Mouse (Mus musculus): ENCODE data around the gene Tuba3a. TPM values are rescaled to one million over a fixed set of nuclear protein-coding genes. Genes with fewer than 3 reads are reported as not detected.
"Not testable (repeated sequence)": the region's sequence is repeated elsewhere in the genome, so short reads cannot be mapped to it uniquely, and the experiment has no call there.

Gene Tuba3a
- polyA plus RNA-seq, 1 experiment from 2014 or later = 0.12 TPM

- no peaks in the 10 kb centered on the region for H3K27me3 ChIP-seq (ENCODE audit: poor library complexity, severe bottlenecking)
- no peak overlapping the region for H3K27ac ChIP-seq
- H3K4me1 ChIP-seq = no peaks in the 10 kb centered on the region
- no peak for DNase-seq (ENCODE audit: extremely low spot score, low spot score)
- no peaks in the 10 kb centered on the region for H3K9me3 ChIP-seq
- H3K36me3 ChIP-seq (replicated peaks) = peaks cover 8% of the 10 kb centered on the region; the same call in 1 of the 2 replicates
- 91% methylated on average over 24 of the region's 24 CpGs for WGBS
- H3K4me3 ChIP-seq = no peak overlapping the region
These were observed 16.6 kb upstream of the Tuba3a start for GRCm38 (mm10) chr6:125302231-125302982.

GRCm38 (mm10) chr6:125300982-125301381 is 15.1 kb upstream of the Tuba3a start:
- WGBS = 66% methylated on average over 1 of the region's 1 CpGs
- Histone ChIP-seq H3K27me3 (ENCODE audit: poor library complexity, severe bottlenecking) (no peaks in the 10 kb centered on the region), H3K9me3 (no peaks in the 10 kb centered on the region), H3K27ac (no peak overlapping the region), H3K4me3 (no peak overlapping the region), H3K36me3 (replicated peaks) (no peaks in the 10 kb centered on the region), H3K4me1 (no peaks in the 10 kb centered on the region)
- no peak for DNase-seq (ENCODE audit: extremely low spot score, low spot score)

- Histone ChIP-seq H3K9me3 (no peaks in the 10 kb centered on the region), H3K4me1 (no peaks in the 10 kb centered on the region), H3K27ac (no peak overlapping the region), H3K4me3 (no peak overlapping the region), H3K36me3 (replicated peaks) (no peaks in the 10 kb centered on the region), H3K27me3 (ENCODE audit: poor library complexity, severe bottlenecking) (no peaks in the 10 kb centered on the region)
- WGBS = 79% methylated on average over 5 of the region's 5 CpGs
- DNase-seq (ENCODE audit: extremely low spot score, low spot score) = no peak
These were observed 11.4 kb upstream of the Tuba3a start for GRCm38 (mm10) chr6:125297149-125297820.

GRCm38 (mm10) chr6:125294049-125294448 is 8.2 kb upstream of the Tuba3a start:
- 93% methylated on average over 4 of the region's 4 CpGs for WGBS
- H3K36me3 ChIP-seq (replicated peaks) = no peaks in the 10 kb centered on the region
- no peaks in the 10 kb centered on the region for H3K9me3 ChIP-seq
- H3K4me3 ChIP-seq = no peak overlapping the region
- H3K27ac ChIP-seq = no peak overlapping the region
- no peaks in the 10 kb centered on the region for H3K4me1 ChIP-seq
- no peak for DNase-seq (ENCODE audit: extremely low spot score, low spot score)
- H3K27me3 ChIP-seq (ENCODE audit: poor library complexity, severe bottlenecking) = no peaks in the 10 kb centered on the region

- Histone ChIP-seq H3K36me3 (replicated peaks) (no peaks in the 10 kb centered on the region), H3K4me1 (no peaks in the 10 kb centered on the region), H3K27me3 (ENCODE audit: poor library complexity, severe bottlenecking) (no peaks in the 10 kb centered on the region), H3K27ac (no peak overlapping the region), H3K4me3 (no peak overlapping the region), H3K9me3 (no peaks in the 10 kb centered on the region)
- DNase-seq (ENCODE audit: extremely low spot score, low spot score) = no peak
- WGBS = 87% methylated on average over 7 of the region's 7 CpGs
These were observed 6.4 kb upstream of the Tuba3a start for GRCm38 (mm10) chr6:125292256-125292655.

- H3K4me1 ChIP-seq = no peaks in the 10 kb centered on the region
- no peaks in the 10 kb centered on the region for H3K36me3 ChIP-seq (replicated peaks)
- H3K4me3 ChIP-seq = no peak overlapping the region
- H3K27me3 ChIP-seq (ENCODE audit: poor library complexity, severe bottlenecking) = no peaks in the 10 kb centered on the region
- H3K9me3 ChIP-seq = no peaks in the 10 kb centered on the region
- H3K27ac ChIP-seq = no peak overlapping the region
- DNase-seq (ENCODE audit: extremely low spot score, low spot score) = no peak
- WGBS = 88% methylated on average over 4 of the region's 4 CpGs
These were observed 5.5 kb upstream of the Tuba3a start for GRCm38 (mm10) chr6:125291329-125291728.

- Histone ChIP-seq H3K36me3 (replicated peaks) (no peaks in the 10 kb centered on the region), H3K27me3 (ENCODE audit: poor library complexity, severe bottlenecking) (no peaks in the 10 kb centered on the region), H3K27ac (no peak overlapping the region), H3K4me1 (no peaks in the 10 kb centered on the region), H3K4me3 (no peak overlapping the region), H3K9me3 (0 out of 2 replicates have a peak, but pooled peaks cover 6% of the 10 kb centered on the region)
- no peak for DNase-seq (ENCODE audit: extremely low spot score, low spot score)
- 79% methylated on average over 5 of the region's 5 CpGs for WGBS
These were observed 2.9 kb upstream of the Tuba3a start for GRCm38 (mm10) chr6:125288730-125289129.

- Histone ChIP-seq H3K36me3 (replicated peaks) (no peaks in the 10 kb centered on the region), H3K9me3 (0 out of 2 replicates have a peak, but pooled peaks cover 6% of the 10 kb centered on the region), H3K27ac (no peak overlapping the region), H3K4me3 (no peak overlapping the region), H3K4me1 (no peaks in the 10 kb centered on the region), H3K27me3 (ENCODE audit: poor library complexity, severe bottlenecking) (no peaks in the 10 kb centered on the region)
- 91% methylated on average over 4 of the region's 4 CpGs for WGBS
- no peak for DNase-seq (ENCODE audit: extremely low spot score, low spot score)
These were observed 1.1 kb upstream of the Tuba3a start for GRCm38 (mm10) chr6:125286944-125287343.

GRCm38 (mm10) chr6:125284751-125285150 is 1.1 kb downstream of the Tuba3a start:
- no peak for DNase-seq (ENCODE audit: extremely low spot score, low spot score)
- no peaks in the 10 kb centered on the region for H3K4me1 ChIP-seq
- H3K27ac ChIP-seq = no peak overlapping the region
- H3K9me3 ChIP-seq = peaks cover 6% of the 10 kb centered on the region; the same call in 1 of the 2 replicates
- H3K36me3 ChIP-seq (replicated peaks) = no peaks in the 10 kb centered on the region
- no peaks in the 10 kb centered on the region for H3K27me3 ChIP-seq (ENCODE audit: poor library complexity, severe bottlenecking)
- WGBS = 92% methylated on average over 7 of the region's 7 CpGs
- H3K4me3 ChIP-seq = no peak overlapping the region

GRCm38 (mm10) chr6:125284250-125284649 is 1.6 kb downstream of the Tuba3a start:
- WGBS = 69% methylated on average over 8 of the region's 8 CpGs
- H3K9me3 ChIP-seq = peaks cover 6% of the 10 kb centered on the region; the same call in 1 of the 2 replicates
- H3K4me1 ChIP-seq = no peaks in the 10 kb centered on the region
- DNase-seq (ENCODE audit: extremely low spot score, low spot score) = no peak
- H3K36me3 ChIP-seq (replicated peaks) = no peaks in the 10 kb centered on the region
- H3K27ac ChIP-seq = no peak overlapping the region
- no peak overlapping the region for H3K4me3 ChIP-seq
- H3K27me3 ChIP-seq (ENCODE audit: poor library complexity, severe bottlenecking) = no peaks in the 10 kb centered on the region

GRCm38 (mm10) chr6:125282721-125283120 is 3.1 kb downstream of the Tuba3a start:
- not testable (repeated sequence) for DNase-seq (ENCODE audit: extremely low spot score, low spot score); H3K27ac ChIP-seq; H3K27me3 ChIP-seq (ENCODE audit: poor library complexity, severe bottlenecking); H3K9me3 ChIP-seq; H3K36me3 ChIP-seq (replicated peaks); H3K4me3 ChIP-seq; H3K4me1 ChIP-seq
- 93% methylated on average over 13 of the region's 13 CpGs for WGBS

GRCm38 (mm10) chr6:125279729-125280128 is 6.1 kb downstream of the Tuba3a start:
- Histone ChIP-seq H3K9me3 (no peaks in the 10 kb centered on the region; the same call in 1 of the 2 replicates), H3K4me3 (no peak overlapping the region), H3K27me3 (ENCODE audit: poor library complexity, severe bottlenecking) (no peaks in the 10 kb centered on the region), H3K27ac (no peak overlapping the region), H3K36me3 (replicated peaks) (no peaks in the 10 kb centered on the region), H3K4me1 (no peaks in the 10 kb centered on the region)
- WGBS = 70% methylated on average over 8 of the region's 8 CpGs
- DNase-seq (ENCODE audit: extremely low spot score, low spot score) = no peak

- no peak overlapping the region for H3K27ac ChIP-seq
- no peaks in the 10 kb centered on the region for H3K36me3 ChIP-seq (replicated peaks)
- DNase-seq (ENCODE audit: extremely low spot score, low spot score) = peak; percentile 22
- H3K9me3 ChIP-seq = no peaks in the 10 kb centered on the region
- H3K4me1 ChIP-seq = peaks cover 9% of the 10 kb centered on the region
- peaks cover 25% of the 10 kb centered on the region for H3K27me3 ChIP-seq (ENCODE audit: poor library complexity, severe bottlenecking)
- WGBS = 62% methylated on average over 15 of the region's 15 CpGs
- H3K4me3 ChIP-seq = no peak overlapping the region
These were observed 10.8 kb downstream of the Tuba3a start for GRCm38 (mm10) chr6:125274841-125275563.

Data from forebrain, embryonic 10.5 days (tissue).